Mouse (Mus musculus) B cell, adult 67 days (primary cell): ENCODE measurements around the gene Gm30191. TPM values are rescaled to one million over a fixed set of nuclear protein-coding genes. Genes with fewer than 3 reads are reported as not detected.

ENCODE experiments used
- total RNA-seq, 2 experiments: library from RNA; stranded (reverse); gene quantifications; 4 replicates each; pipeline ENCODE4 v1.2.4; 2023

The Gm30191 gene
- not detected for total RNA-seq

GRCm38 (mm10) chr4:134246719-134247258, at the start of gene Gm30191:
Gm30191 (plus strand) TSS chr4:134246935.

GRCm38 (mm10) chr4:134202904-134203303, 43.8 kb upstream of the Gm30191 start, which contains the start of gene Gm7534:
Gm7534 (minus strand) TSS chr4:134203004.

GRCm38 (mm10) chr4:134227194-134227593, 19.5 kb upstream of the Gm30191 start, which contains the start of gene Catsper4:
Catsper4 (minus strand) TSS chr4:134227383.

GRCm38 (mm10) chr4:134238279-134238651, 8.5 kb upstream of the Gm30191 start, which contains the start of gene Cnksr1:
Cnksr1 (minus strand) TSS chr4:134238399.

GRCm38 (mm10) chr4:134243516-134244250, 3.1 kb upstream of the Gm30191 start, which contains the start of gene E130218I03Rik:
E130218I03Rik (plus strand) TSS chr4:134243662.

GRCm38 (mm10) chr4:134245148-134245843, 1.4 kb upstream of the Gm30191 start, which contains the start of gene Zfp593:
Zfp593 (minus strand) TSS chr4:134245592.

GRCm38 (mm10) chr4:134253722-134254324, 7.1 kb downstream of the Gm30191 start, which contains the start of gene Grrp1:
Grrp1 (minus strand) TSS chr4:134254106.

GRCm38 (mm10) chr4:134287575-134288025, 40.9 kb downstream of the Gm30191 start, which contains the start of gene Pdik1l:
Pdik1l (minus strand) TSS chr4:134287895.

Other genes with a start within 250 kb of the Gm30191 start
- gene Dhdds, start 246.0 kb upstream of the Gm30191 start, total RNA-seq = 10 to 100 TPM; 32.5 to 34.5 TPM
- gene Lin28a, start 228.1 kb upstream of the Gm30191 start, total RNA-seq = not detected
- not detected for gene Zfp683, start 193.1 kb upstream of the Gm30191 start, total RNA-seq
- gene Crybg2, start 186.1 kb upstream of the Gm30191 start, total RNA-seq = 10 to 100 TPM in 1 of 2 experiments, 1 to 10 TPM in 1; 8.5 to 18.7 TPM
- 1,000 to 10,000 TPM; 1,727 to 1,891 TPM for gene Cd52, start 151.9 kb upstream of the Gm30191 start, total RNA-seq
- gene Ubxn11, start 144.4 kb upstream of the Gm30191 start, total RNA-seq = 10 to 100 TPM; 35.7 to 54.9 TPM
- gene Sh3bgrl3, start 118.1 kb upstream of the Gm30191 start, total RNA-seq = 100 to 1,000 TPM; 629 to 698 TPM
- 10 to 100 TPM; 14.3 to 25.1 TPM for gene Cep85, start 59.8 kb upstream of the Gm30191 start, total RNA-seq
- not detected for gene Gm7534, start 43.9 kb upstream of the Gm30191 start, total RNA-seq
- gene Catsper4, start 19.6 kb upstream of the Gm30191 start, total RNA-seq = not detected
- gene Cnksr1, start 8.5 kb upstream of the Gm30191 start, total RNA-seq = not detected
- not detected for gene E130218I03Rik, start 3.3 kb upstream of the Gm30191 start, total RNA-seq
- 10 to 100 TPM; 22.9 to 25.0 TPM for gene Zfp593, start 1.3 kb upstream of the Gm30191 start, total RNA-seq
- gene Grrp1, start 7.2 kb downstream of the Gm30191 start, total RNA-seq = not detected
- gene Pdik1l, start 41.0 kb downstream of the Gm30191 start, total RNA-seq = 10 to 100 TPM; 16.2 to 17.3 TPM
- gene Trim63, start 68.2 kb downstream of the Gm30191 start, total RNA-seq = not detected
- gene Slc30a2, start 96.2 kb downstream of the Gm30191 start, total RNA-seq = not detected
- 1 to 10 TPM; 1.0 to 2.5 TPM for gene Extl1, start 136.9 kb downstream of the Gm30191 start, total RNA-seq
- gene Pafah2, start 149.4 kb downstream of the Gm30191 start, total RNA-seq = 1 to 10 TPM; 1.8 to 2.6 TPM
- gene Stmn1, start 221.4 kb downstream of the Gm30191 start, total RNA-seq = 10 to 100 TPM; 37.9 to 39.5 TPM
- 1 to 10 TPM; 2.0 to 3.4 TPM for gene Paqr7, start 249.8 kb downstream of the Gm30191 start, total RNA-seq